Mouse (Mus musculus): ENCODE results near the gene Dcaf1.
A peak's percentile ranks its signal among the peaks of the same experiment; 100 is the strongest.

The Dcaf1 gene

DNA sequence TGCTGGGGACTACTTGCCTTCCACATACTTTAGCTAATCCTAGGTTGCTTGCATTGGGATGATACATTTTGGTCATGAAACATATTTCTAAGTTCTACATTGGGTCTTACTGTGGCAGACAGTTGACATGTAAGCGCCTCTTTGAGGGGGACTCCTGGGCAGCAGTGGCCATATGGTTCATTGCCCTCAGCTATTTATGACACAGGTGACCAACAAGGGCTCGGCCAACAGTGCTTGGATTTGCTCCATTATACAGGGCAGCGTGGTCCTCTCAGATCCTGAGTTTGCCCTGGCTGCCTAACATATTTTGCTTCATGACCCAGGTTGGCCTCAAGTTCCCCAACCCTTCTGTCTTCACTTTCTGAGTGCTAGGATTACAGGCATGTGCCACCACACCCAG lies 55.0 kb downstream of the Dcaf1 start:
- no peak for DNase-seq (ENCODE audit: inconsistent ontology term)

DNA sequence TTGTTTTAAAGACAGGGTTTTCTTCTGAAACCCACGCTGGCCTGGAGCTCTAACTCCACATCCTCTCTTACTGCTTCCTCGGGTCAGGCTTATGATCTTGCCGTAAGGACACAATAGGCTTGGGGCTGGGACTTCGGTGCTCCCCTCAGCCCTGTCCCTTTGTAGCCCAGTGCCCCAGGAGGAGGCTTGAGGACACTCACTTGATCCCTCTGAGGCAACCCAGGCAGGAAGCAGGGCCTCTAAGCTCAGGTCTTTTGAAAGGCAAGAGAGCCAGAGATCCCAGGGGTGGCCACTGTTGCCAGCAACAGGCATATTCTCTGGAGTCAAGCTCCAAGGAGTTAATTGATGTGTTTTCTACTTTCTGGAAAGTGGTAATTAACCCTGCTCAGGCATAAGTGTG lies 57.8 kb downstream of the Dcaf1 start:
- no peak for DNase-seq (ENCODE audit: inconsistent ontology term)

DNA sequence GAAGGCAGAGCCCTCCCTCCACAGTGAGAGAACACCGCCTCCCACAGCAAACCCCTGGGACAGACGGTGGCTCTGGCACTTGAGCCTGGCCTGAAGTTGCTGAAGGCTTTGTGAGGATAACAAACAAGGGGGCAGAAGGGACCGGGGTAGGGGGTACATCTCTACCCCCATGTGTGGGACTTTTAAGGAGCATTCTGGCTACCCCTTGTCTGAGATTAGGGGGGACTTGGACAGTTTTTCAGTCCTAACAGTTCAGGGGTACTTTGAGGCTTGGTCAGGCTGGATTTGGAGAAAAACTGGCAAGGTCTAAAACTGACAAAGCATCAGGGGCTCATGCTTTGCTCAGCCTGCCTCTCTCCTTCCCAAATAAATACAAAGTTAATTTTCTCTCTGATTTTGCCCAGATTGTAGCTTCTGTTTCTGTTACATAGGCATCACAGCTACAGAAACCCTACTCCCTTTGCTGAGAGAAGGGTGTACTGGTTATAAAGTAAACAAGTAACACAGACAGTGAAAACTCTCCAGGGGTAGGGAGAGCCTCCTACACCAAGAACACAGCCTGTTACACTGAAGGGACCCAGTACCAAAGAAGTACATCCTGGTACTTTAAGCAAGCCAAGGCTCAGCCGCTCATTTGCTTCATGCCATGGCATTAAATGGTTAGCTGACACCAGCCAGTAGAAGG lies 59.5 kb downstream of the Dcaf1 start:
- no peak for DNase-seq (ENCODE audit: inconsistent ontology term)

DNA sequence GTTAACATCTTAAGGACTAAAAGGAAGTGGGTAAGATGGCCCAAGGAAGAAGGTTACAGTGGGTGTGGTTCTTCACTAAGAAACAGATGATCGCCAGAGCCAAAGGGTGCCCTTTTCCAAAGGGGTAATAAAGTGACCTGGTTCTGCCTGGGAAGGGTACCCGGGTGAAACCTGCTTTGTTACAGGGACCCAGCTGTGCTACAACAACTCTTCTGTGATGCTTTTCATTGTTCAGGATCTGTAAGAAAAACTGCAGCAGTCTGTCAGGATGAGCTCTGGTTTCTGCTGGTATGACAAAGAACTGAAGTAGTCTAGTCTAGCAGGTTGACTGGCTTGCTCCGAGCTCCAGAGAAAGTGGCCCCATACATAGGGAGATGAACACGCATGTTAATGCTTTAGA lies 60.5 kb downstream of the Dcaf1 start:
- no peak for DNase-seq (ENCODE audit: inconsistent ontology term)

DNA sequence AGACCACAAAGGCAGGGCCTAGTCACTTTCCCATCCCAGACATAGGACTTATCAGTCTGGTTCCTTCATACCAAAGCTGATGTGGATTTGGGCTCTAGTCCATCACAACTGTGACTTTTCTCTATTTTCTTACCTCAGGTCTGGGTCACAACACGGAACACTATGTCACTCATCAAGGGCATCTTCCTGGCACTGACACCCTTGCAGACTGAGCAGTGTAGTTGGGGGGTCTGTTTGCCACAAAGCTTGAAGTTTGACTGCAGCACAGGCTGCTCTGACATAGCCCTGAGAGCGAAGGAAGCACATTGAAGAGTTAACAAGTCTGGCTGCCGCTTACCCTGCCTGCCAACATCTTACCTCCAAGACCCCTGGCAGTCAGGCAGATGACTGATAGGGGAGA lies 61.4 kb downstream of the Dcaf1 start:
- DNase-seq (ENCODE audit: inconsistent ontology term): no peak

DNA sequence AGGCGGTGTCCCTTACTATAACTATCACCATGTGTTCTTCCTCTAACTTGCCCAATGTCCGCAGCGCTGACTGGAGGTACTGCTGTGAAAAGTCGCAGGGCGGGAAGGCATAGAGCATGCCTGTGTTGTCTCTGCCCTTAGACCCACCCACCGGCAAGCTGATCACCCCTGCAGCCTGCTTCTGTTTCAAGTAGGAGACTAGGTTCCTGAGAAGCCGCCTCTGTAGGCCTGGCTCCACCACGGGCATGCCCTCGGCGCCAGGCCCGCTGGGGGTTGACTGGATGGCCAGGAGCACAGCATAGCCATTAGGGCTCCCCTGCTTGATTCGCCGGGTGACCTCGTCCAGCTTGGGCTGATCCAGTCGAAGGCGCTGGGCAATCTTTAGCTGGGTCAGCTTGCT lies 62.6 kb downstream of the Dcaf1 start:
- peak; percentile 27 for DNase-seq (ENCODE audit: inconsistent ontology term)

DNA sequence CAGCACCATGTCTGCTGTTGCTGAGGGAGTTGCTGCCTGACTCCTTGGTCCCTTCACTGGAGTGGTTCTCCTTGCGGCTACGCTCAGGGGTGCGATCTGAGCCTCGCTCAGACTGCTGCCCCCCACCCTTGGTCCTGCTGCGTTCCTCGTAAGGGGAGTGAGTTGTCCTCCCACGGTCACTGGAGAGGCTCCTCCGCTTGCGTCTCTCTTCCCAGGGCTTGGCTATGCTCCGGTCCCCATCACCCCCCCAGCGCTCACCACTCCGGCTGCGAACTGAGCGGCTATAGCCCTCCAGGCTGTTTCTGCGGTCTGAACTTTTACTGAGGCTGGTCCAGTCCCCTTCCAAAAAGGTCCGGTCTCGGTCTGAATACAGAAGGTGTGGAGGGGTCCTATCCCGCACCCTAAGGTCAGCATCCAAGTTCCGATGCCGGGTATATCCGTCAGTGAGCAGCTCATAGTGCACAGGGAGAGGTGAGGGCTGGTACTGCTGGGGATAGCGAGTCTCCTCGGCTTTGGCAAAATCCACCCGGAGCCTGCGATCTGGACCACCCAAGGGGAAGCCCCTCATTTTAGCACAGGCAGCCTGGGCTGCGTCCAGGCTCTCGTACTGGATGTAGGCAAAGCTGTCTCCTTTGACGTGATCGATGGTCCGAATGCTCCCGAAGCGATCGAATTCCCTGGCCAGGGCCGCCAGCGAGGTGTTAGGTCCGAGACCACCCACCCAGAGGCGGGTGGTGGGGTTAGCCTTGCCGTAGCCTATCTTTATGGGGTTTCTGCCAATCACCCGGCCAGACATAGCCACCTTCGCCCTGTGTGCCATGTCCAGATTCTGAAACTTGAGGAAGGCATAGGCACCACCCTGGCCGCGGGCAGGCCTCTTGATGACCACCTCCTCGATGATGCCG lies 63.6 kb downstream of the Dcaf1 start:
- DNase-seq (ENCODE audit: inconsistent ontology term): peak; percentile 32

DNA sequence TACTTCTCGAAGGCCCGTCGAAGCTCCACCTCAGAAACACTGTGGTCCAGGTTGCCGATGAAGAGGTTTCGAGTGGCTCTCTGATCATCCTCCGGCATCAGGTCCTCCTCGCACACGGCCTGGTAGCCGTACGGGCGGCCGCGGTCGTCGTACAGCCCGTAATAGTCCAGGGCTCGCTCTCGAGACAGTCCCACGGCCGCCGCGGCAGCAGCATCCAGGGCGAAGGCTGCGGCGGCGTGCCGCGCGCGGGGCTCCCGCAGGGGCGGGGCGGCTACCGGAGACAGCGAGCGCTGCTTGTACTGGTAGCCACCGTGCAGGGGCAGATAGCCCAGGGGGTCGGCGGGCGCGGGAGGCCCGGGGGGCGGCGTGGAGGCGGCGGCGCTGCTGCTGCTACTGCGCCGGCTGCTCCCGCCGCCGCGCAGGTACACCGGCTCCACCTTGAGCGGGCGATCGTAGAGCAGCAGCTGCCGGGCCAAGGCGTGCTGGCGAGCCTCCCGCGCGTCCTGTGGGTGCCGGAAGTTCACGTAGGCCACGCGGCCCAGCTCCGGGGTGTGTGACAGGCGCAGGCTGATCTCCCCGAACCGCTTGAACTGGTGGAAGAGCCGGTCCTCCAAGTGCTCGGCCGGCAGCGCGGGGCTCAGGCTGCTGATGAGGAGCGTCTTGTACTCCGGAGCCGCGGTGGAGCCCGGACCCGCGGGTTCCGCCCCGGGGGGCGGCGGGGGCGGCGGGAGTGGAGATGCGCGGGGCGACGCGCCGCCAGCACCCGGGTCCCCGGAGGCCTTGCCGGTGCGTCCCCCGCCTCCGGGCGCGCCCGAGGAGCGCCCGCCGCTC lies 64.4 kb downstream of the Dcaf1 start:
- DNase-seq (ENCODE audit: inconsistent ontology term): peak; percentile 52

DNA sequence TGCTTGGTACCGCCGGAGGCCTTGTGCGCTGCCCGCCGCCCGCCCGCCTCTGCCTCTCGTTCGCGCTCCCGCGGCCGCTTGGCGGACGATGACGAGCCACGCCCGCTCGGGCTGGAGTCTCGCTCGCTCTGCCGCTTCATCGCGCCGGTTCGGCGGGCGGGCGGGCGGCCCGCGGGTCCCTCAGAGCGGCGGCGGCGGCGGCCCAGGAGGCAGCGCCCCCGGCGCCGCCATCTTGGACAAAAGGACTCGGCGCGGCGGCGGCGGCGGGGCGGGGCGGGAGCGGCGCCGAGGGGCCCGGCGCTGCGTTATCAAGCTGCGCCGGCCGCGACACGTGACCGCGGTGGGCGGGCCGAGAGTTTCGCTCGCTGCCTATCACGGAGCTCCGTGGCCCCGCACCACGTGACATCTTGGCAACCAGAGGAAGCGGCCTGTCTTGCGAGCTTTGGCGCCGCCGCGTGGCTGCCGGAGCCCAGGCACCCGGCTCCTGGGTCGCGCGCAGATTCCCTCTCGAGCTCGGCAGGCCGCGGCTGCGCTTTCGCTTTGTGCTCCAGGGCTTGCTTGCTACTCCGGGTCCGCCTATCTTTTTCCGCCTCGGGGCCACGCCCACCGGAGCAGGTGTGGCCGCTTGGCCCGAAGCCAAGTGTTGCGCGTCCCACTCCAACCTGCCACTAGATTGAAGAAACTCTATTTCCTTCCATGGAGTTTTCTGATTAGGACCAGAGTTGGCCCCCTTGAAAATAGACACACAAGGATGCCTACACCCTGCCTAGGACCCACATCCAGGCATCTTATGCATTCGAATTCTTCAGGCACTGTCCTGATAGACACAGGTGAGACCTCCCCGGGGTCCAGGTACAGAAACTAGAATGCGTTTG lies 65.4 kb downstream of the Dcaf1 start, which contains the start of gene Rbm15b:
TSS of gene Rbm15b (minus strand) at position 601 of the 875 bp plus-strand sequence.
- peak; percentile 99 for DNase-seq (ENCODE audit: inconsistent ontology term)

DNA sequence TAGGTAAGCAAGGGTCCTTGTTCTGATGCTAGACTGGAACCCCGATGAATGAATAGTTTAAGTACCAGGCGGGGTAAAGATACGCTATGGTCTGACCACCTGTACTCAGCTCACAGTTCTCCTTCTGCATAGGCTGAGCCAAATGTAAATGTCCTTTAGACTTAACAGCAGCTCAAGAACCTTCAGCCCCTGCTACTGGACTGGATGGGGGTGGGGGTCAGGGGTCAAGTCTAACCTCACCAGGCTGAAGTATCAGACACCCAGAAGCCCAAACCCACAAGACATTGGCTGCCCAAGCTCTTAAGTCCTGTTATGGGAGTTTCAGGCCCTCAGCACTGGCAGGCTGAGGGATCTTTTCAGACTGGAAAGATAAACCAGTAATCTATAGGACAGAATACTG lies 66.7 kb downstream of the Dcaf1 start:
- DNase-seq (ENCODE audit: inconsistent ontology term): no peak

DNA sequence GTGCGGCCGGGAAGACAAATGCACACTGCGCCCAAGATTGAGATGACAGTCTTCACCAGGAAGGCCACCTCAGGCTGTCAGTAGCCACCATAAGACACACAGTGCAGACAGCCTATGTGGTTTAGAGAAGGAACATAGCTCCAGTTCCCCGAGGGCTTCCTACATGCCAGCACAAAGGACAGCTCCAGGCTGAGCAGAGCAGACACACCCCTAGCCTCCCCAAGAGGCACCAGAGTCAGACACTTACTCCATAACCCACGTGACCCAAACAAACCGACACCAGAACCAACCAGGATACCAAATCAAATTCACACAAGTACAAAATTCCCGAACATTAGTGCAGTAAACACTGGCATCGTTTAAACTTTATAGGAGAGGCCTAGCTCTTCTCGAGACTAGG lies 67.6 kb downstream of the Dcaf1 start:
- no peak for DNase-seq (ENCODE audit: inconsistent ontology term)

DNA sequence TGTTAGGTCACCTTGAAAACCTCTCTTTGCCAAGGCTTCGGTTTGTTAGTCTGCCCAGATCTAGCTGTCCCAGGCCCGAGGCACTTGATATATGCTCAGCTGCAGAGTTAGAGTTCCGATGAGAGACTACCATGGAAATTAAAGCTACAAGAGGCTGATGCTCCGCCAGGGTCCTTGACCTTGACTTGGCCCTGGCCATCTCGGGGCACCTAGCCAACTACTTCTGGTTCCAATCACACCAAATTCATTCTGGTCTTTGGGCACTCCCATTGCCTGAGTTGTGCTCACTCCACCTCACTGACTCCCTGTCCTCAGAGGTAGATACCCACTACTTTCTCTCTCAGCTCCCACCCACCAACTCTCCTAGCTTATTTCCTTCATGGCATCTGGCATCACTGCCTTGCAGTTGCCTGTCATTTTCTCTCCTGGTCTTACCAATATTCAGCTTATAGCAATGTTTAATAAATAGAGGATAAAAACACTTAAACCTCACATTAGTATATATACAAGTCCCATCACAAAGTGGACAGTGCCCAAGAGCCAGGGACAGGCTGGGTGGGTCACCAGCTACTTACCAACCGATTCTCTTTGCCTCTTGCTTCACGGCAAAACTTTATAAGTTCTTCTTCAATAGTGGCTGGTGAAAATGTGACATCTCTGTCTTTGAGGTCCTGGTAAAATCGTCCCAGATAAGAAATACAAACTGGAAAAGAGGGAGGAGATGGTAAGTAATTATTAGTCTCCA lies 69.0 kb downstream of the Dcaf1 start:
- no peak for DNase-seq (ENCODE audit: inconsistent ontology term)

DNA sequence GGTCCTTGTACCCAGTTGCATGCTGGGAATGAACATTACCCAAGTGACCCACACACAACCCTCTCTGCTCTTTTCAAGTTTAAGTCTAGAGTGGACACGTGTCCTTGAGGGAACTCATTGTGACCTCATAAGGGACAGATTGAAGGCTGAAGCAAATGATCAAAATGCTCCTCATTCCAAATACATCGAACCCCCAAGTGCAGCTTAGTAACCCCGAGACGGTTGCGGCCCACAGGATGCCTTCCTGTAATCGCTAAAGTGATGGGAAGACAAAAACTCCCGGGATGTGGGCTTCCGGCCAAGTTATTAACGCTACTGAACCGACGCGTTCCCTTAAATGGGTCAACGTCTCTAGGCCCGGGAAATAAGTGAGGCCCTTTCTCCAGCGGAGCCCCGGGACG lies 69.7 kb downstream of the Dcaf1 start:
- no peak for DNase-seq (ENCODE audit: inconsistent ontology term)

DNA sequence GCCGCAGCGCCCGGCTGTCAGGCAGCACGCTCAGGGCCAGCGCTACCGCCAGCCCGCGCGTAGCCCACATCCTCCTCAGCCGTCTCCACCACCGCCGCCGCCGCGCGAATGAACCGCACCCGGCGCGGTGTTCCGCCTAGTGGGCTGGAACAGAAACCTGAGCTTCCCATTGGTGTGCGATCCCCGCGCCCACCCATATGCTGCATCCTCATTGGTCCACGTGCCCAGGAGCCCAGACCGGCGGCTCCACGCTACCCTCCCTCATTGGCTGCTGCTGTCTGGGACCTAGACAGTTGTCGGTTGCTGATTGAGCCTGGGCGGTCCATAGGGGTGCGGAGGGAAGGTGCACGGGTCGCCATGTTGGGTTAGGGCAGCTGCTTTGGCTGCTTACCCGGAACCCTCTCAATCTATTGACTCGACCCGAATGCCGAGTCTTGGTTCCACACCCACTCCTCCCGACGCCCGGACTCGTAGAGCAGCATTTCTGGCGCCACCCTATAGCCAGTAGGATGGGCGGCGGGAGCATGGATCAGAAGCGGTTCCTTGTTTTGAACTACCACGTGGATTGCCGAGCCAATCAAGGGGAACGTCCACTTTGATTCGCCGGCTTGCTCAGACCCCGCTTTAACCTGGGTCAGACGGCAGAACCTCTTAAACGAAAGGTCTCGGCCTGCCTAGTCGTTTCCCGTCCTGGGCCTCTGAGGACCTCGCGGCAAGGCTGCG lies 70.3 kb downstream of the Dcaf1 start, which contains the start of gene Manf:
TSS of gene Manf (minus strand) at position 151 of the 723 bp plus-strand sequence.
- DNase-seq (ENCODE audit: inconsistent ontology term): peak; percentile 99

DNA sequence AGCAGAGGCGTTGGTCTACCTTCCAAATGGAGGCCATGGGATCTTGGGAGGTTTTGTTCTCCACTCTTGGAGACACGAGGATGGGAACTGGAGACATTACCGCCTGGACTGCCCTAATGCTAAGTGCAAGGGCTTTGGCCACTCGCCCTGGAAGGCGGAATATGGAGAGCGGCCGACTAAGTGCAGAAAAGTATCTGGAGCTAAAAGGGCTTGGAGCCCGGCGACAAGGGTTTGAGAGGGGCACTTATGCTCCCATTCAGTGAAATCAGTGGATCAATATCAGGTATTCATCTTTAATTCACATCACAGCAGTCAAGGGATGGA lies 70.8 kb downstream of the Dcaf1 start:
- no peak for DNase-seq (ENCODE audit: inconsistent ontology term)

DNA sequence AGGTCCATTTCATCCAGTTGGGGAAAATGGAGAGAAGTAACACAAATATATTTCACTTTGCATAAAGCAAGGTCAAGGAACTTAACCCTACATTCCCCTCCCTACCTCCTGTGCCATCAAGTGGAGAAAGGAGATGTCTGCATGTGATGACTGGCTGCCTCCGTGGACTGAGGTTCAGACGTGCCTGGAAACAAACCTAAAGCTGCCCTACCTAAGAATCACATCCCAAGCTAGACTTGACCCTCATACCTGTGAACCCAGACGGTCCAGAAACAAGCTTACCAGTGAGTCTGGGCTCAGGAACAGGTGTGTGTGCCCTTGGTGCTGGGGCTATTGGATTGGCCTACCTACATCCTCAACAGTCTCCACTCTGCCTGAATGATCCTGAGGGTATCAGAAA lies 71.7 kb downstream of the Dcaf1 start:
- no peak for DNase-seq (ENCODE audit: inconsistent ontology term)

DNA sequence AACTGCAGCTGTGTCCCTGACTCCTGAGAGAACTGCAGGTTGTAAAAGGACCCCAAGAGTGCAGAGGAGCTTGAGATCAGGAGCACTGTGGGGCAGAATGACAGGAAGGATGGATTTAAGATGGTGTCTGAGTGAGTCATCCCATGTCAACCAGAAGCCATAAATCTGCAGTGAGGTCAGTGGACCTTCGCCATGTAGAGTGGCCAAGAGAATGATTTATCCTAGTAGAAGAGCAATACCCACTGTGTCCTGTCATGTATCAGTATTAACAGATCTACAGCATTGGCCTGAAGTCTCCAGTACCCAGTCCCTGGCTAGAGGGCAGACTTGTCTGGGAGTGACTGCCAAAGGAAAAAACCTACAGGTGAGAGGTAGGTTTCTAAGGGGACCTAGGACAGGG lies 77.2 kb downstream of the Dcaf1 start:
- DNase-seq (ENCODE audit: inconsistent ontology term): no peak

DNA sequence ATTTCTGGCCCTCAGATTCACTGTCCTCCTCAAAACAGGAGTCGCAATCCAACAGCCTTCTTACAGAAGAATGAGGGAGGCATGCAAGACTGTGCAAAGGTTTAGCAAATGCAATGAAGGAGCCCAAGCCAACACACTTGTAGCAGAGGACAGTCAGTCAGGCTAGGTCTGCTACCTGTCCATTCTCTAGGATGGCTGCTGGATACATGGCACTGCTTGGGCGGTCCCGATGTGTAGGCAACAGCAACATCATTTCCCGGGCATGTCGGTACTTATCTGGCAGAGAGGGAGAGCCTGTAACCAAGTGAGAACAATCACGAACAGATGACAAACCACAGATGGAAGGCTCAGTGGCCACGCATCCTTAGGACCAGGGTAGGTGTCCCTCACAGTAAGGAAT lies 79.9 kb downstream of the Dcaf1 start:
- DNase-seq (ENCODE audit: inconsistent ontology term): no peak

DNA sequence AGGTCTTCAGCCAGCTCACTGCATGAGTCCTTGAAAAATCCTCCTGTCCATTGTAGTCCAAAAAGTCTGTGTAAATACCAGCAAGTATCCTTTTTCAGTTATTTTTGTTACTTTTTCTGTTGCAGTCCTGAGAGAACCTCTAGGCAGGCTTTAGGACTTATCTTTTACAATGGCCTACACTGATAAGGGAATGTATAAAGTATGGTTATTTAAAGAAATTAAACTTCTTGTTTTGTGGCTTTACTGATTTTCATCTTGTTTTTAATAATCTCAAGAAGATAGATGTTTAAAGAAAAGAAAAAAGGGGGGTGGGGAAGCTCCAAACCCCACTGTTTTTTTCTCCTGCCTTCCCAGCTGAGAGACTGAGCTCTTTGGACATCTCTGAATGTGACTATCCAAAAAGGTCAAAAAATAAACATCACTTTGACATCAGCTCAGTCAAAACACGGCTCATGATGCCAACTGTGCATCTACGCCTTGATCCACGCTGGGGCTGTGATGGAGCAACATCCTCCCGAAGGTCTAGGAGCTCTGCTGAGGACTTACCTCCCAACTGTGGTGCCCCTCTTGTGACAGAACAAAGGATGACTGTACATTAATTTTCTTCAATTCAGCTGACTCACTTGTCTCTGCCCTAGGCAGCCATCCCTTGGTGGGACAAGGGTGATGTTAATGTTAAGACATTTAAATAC lies 81.6 kb downstream of the Dcaf1 start:
- no peak for DNase-seq (ENCODE audit: inconsistent ontology term)
